Mouse (Mus musculus) retina, embryonic 14.5 days (tissue): ENCODE results near the gene Ntan1.

Source experiments
- DNase-seq: peaks from one replicate; pipeline ENCODE4 v3.0.0-alpha.2; 2015; ENCODE audit warnings: low spot score

Gene Ntan1

GRCm38 (mm10) chr16:13831606-13832005 is 13.0 kb downstream of the Ntan1 start:
- DNase-seq: no peak

GRCm38 (mm10) chr16:13834382-13834781 is 15.7 kb downstream of the Ntan1 start:
- DNase-seq: no peak

- DNase-seq: no peak
These were observed 21.4 kb downstream of the Ntan1 start for GRCm38 (mm10) chr16:13840056-13840455.

GRCm38 (mm10) chr16:13840956-13841355 is 22.3 kb downstream of the Ntan1 start:
- no peak for DNase-seq

- no peak for DNase-seq
These were observed 26.4 kb downstream of the Ntan1 start for GRCm38 (mm10) chr16:13845031-13845430.

- DNase-seq: no peak
These were observed 28.0 kb downstream of the Ntan1 start for GRCm38 (mm10) chr16:13846675-13847074.

GRCm38 (mm10) chr16:13848310-13848709 is 29.7 kb downstream of the Ntan1 start:
- DNase-seq: no peak

GRCm38 (mm10) chr16:13851446-13851845 is 32.8 kb downstream of the Ntan1 start:
- no peak for DNase-seq

GRCm38 (mm10) chr16:13853886-13854285 is 35.2 kb downstream of the Ntan1 start:
- no peak for DNase-seq

GRCm38 (mm10) chr16:13866076-13866475 is 47.4 kb downstream of the Ntan1 start:
- no peak for DNase-seq

GRCm38 (mm10) chr16:13866616-13867015 is 48.0 kb downstream of the Ntan1 start:
- DNase-seq: no peak

GRCm38 (mm10) chr16:13867406-13867805 is 48.8 kb downstream of the Ntan1 start:
- peak; percentile 60 for DNase-seq

- DNase-seq: peak; percentile 48
These were observed 49.4 kb downstream of the Ntan1 start for GRCm38 (mm10) chr16:13867910-13868514.

GRCm38 (mm10) chr16:13875483-13875882 is 56.8 kb downstream of the Ntan1 start:
- DNase-seq: no peak

GRCm38 (mm10) chr16:13883094-13883774 is 64.6 kb downstream of the Ntan1 start:
- no peak for DNase-seq
